Mouse (Mus musculus) CH12.LX (cell line): ENCODE data around the gene Smchd1. TPM values are rescaled to one million over a fixed set of nuclear protein-coding genes. Genes with fewer than 3 reads are reported as not detected.

Experiments used
- DNase-seq: peaks from one replicate; pipeline ENCODE4 v3.0.0-alpha.2; 2013; ENCODE audit errors: extremely low read depth
- H3K27ac ChIP-seq: 2 replicates; pipeline ENCODE4 v1.5.1; 2012; ENCODE audit warnings: low read depth, mild to moderate bottlenecking, control low read depth, moderate library complexity; ENCODE audit not compliant: insufficient read depth
- H3K27me3 ChIP-seq: replicated peaks from 2 replicates; pipeline ENCODE3; 2012; ENCODE audit warnings: inconsistent platforms
- H3K36me3 ChIP-seq, 2 experiments: replicated peaks in 1 of 2; 2 replicates each; pipeline versions ENCODE3 to v1.6.1; 2012; ENCODE audit warnings: inconsistent platforms in 1 of 2, low read length in 1 of 2, mild to moderate bottlenecking in 1 of 2, mixed read lengths in 1 of 2, moderate library complexity in 1 of 2; ENCODE audit not compliant: control insufficient read depth in 1 of 2, insufficient read depth in 1 of 2
- H3K4me1 ChIP-seq, 2 experiments: 2 replicates each; pipeline ENCODE4 v1.6.1; 2012; ENCODE audit warnings: inconsistent platforms in 1 of 2, moderate library complexity in 1 of 2; ENCODE audit not compliant: insufficient read depth in 2 of 2, control insufficient read depth in 1 of 2
- H3K4me2 ChIP-seq: 2 replicates; pipeline ENCODE4 v1.6.1; 2012; ENCODE audit warnings: low read depth, mild to moderate bottlenecking, control low read depth; ENCODE audit not compliant: poor library complexity, insufficient read depth, severe bottlenecking
- H3K4me3 ChIP-seq, 3 experiments: fragments of 150-350 bp in 1 of 3; sonication (generic) in 1 of 3; replicated peaks in 1 of 3; 2 replicates each; pipeline versions ENCODE3 to v1.5.1; 2011 to 2012; ENCODE audit warnings: low read depth in 2 of 3, low read length in 2 of 3, mild to moderate bottlenecking in 2 of 3, moderate library complexity in 2 of 3, control low read depth in 1 of 3, improper control_type of control experiment in 1 of 3, inconsistent platforms in 1 of 3, mixed read lengths in 1 of 3; ENCODE audit not compliant: poor library complexity in 1 of 3
- H3K79me2 ChIP-seq: replicated peaks from 2 replicates; pipeline ENCODE4 v1.6.1; 2012; ENCODE audit warnings: mild to moderate bottlenecking, moderate library complexity; ENCODE audit not compliant: control insufficient read depth, poor library complexity, insufficient read depth, severe bottlenecking; ENCODE audit errors: extremely low read depth
- H3K9ac ChIP-seq: 2 replicates; pipeline ENCODE4 v1.6.1; 2012; ENCODE audit warnings: low read depth, mild to moderate bottlenecking, control low read depth, moderate library complexity; ENCODE audit not compliant: insufficient read depth
- H3K9me3 ChIP-seq: replicated peaks from 2 replicates; pipeline ENCODE3; 2012; ENCODE audit warnings: low read length, inconsistent platforms, mixed read lengths
- CHD2 ChIP-seq: IDR thresholded peaks from 2 replicates; pipeline ENCODE4 v1.6.1; 2011; ENCODE audit warnings: low read length, improper control_type of control experiment
- CTCF ChIP-seq, 2 experiments: IDR thresholded peaks in 1 of 2; conservative IDR thresholded peaks in 1 of 2; 2 replicates each; pipeline ENCODE4 v1.5.1; 2011 to 2012; ENCODE audit warnings: low read depth in 2 of 2, low read length in 2 of 2, improper control_type of control experiment in 1 of 2, inconsistent platforms in 1 of 2, mild to moderate bottlenecking in 1 of 2, moderate library complexity in 1 of 2
- E2F4 ChIP-seq: IDR thresholded peaks from 2 replicates; pipeline ENCODE4 v1.6.1; 2011; ENCODE audit warnings: low read depth, low read length, improper control_type of control experiment; ENCODE audit not compliant: insufficient replicate concordance
- ELF1 ChIP-seq: IDR thresholded peaks from 2 replicates; pipeline ENCODE4 v1.6.1; 2014; ENCODE audit warnings: low read depth, mild to moderate bottlenecking, inconsistent platforms, low read length, improper control_type of control experiment
- GABPA ChIP-seq: IDR thresholded peaks from 2 replicates; pipeline ENCODE4 v1.6.1; 2012; ENCODE audit warnings: low read depth, low read length, improper control_type of control experiment, inconsistent platforms; ENCODE audit not compliant: insufficient replicate concordance
- KAT2A ChIP-seq: IDR thresholded peaks from 2 replicates; pipeline ENCODE4 v1.6.1; 2012; ENCODE audit warnings: low read length, improper control_type of control experiment, inconsistent platforms; ENCODE audit not compliant: insufficient replicate concordance
- MAFK ChIP-seq: IDR thresholded peaks from 2 replicates; pipeline ENCODE4 v1.6.1; 2011; ENCODE audit warnings: low read length, improper control_type of control experiment; ENCODE audit not compliant: insufficient replicate concordance
- MXI1 ChIP-seq: IDR thresholded peaks from 2 replicates; pipeline ENCODE4 v1.6.1; 2011; ENCODE audit warnings: mild to moderate bottlenecking, low read depth, low read length, improper control_type of control experiment
- NELFE ChIP-seq: IDR thresholded peaks from 2 replicates; pipeline ENCODE4 v1.6.1; 2011; ENCODE audit warnings: low read depth, low read length, improper control_type of control experiment
- NRF1 ChIP-seq: IDR thresholded peaks from 2 replicates; pipeline ENCODE4 v1.6.1; 2014; ENCODE audit warnings: low read depth, mild to moderate bottlenecking, inconsistent platforms, low read length, improper control_type of control experiment, moderate library complexity
- PAX5 ChIP-seq: IDR thresholded peaks from 2 replicates; pipeline ENCODE4 v1.6.1; 2012; ENCODE audit warnings: low read length, inconsistent platforms, mixed read lengths
- POLR2A ChIP-seq: IDR thresholded peaks from 2 replicates; pipeline ENCODE4 v1.6.1; 2011; ENCODE audit warnings: low read depth, mild to moderate bottlenecking, improper control_type of control experiment, low read length
- TBP ChIP-seq: conservative IDR thresholded peaks from 2 replicates; pipeline ENCODE4 v1.6.1; 2011; ENCODE audit warnings: low read depth, low read length, improper control_type of control experiment
- UBTF ChIP-seq: IDR thresholded peaks from 2 replicates; pipeline ENCODE4 v1.6.1; 2012; ENCODE audit warnings: low read depth, mild to moderate bottlenecking, inconsistent platforms, low read length, improper control_type of control experiment, moderate library complexity
- USF1 ChIP-seq: IDR thresholded peaks from 2 replicates; pipeline ENCODE4 v1.6.1; 2014; ENCODE audit warnings: low read depth, mild to moderate bottlenecking, inconsistent platforms, low read length, improper control_type of control experiment
- ZNF384 ChIP-seq: IDR thresholded peaks from 2 replicates; pipeline ENCODE4 v1.6.1; 2012; ENCODE audit warnings: low read depth, low read length, improper control_type of control experiment, inconsistent platforms
- dilution Hi-C: fragments of 300-500 bp; cut with MboI; formaldehyde crosslinking; loops from 2 replicates; pipeline ENCODE4 v1.14.3; 2020; ENCODE audit warnings: low sequenced_read_pairs; ENCODE audit not compliant: extremely low pct_unique_long_range_greater_than_20kb, extremely low pct_ligation_motif_present
- in situ Hi-C: fragments of 300-500 bp; cut with MboI; formaldehyde crosslinking; loops from 3 replicates; pipeline ENCODE4 v1.14.3; 2019; ENCODE audit warnings: low sequenced_read_pairs, low pct_ligation_motif_present, low pct_unique_long_range_greater_than_20kb, mixed read lengths
- polyA plus RNA-seq: library from polyadenylated mRNA; unstranded; fragments of >175 nt; gene quantifications from 2 replicates; pipeline ENCODE4 v1.2.1, GENCODE M21; 2012; ENCODE audit warnings: low read depth; ENCODE audit not compliant: insufficient read length
- total RNA-seq, 2 experiments: library from RNA; depleted of rRNA; stranded (reverse); fragments of 300-350 nt in 1 of 2; fragments of >200 nt in 1 of 2; gene quantifications; 2 replicates each; pipeline ENCODE4 v1.2.3; 2012 to 2014

Gene Smchd1
- total and polyA plus RNA-seq, 3 experiments: 44.4 to 73.9 (median 59.4) TPM

DNA sequence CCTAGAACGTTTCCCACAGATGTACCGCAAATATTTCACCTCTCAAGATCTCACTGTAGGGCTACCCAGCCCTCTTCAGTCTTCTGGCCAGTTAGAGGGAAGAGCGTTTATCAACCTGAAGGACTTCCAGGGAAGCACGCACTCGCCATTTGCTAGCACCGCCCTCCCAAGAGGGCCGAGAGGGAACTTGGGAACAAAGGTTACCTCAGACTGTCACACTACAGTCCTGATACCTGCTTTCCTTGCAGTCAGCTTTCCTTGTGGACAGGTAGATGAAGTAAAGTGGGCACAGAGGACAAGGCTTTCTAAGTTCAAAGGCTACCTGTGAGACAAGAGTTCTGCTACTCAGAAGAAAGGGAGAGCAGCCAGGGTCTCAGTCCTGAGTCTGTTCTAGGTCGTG, 31.7 kb upstream of the Smchd1 start:
- Histone ChIP-seq H3K9ac (no peak overlapping the region), H3K9me3 (no peaks in the 10 kb centered on the region), H3K4me3 (no peak overlapping the region), H3K36me3 (peaks cover 57 to 85% of the 10 kb centered on the region in 2 experiments), H3K4me1 (peaks cover 0 to 2% of the 10 kb centered on the region in 2 experiments; a peak in 1 of 4 replicates), H3K4me2 (no peak overlapping the region)
- TF ChIP-seq CTCF (conservative IDR thresholded peaks at IDR 0.05 in 1 of 2, IDR thresholded peaks at IDR 0.05 in 1 of 2; ENCODE audit: low read depth in 2 of 2, low read length in 2 of 2) (no peak), TBP (no peak)
- TF ChIP-seq, all 38 proteins: peak for 0
- DNase-seq: no peak
- no peak overlapping the region for H3K27ac ChIP-seq
- in situ Hi-C loops: no loop called here
- no peaks in the 10 kb centered on the region for H3K79me2 ChIP-seq
- no peaks in the 10 kb centered on the region for H3K27me3 ChIP-seq
- dilution Hi-C loops: no loop called here

- DNase-seq: peak; percentile 53
- no peak overlapping the region; the same call in 1 of the 2 replicates for H3K9ac ChIP-seq
- peaks cover 34 to 53% of the 10 kb centered on the region in 2 experiments for H3K36me3 ChIP-seq
- no peaks in the 10 kb centered on the region for H3K27me3 ChIP-seq
- peak overlapping the region; percentile 78; the same call in 1 of the 2 replicates for H3K4me2 ChIP-seq
- in situ Hi-C loops (no loop called here), dilution Hi-C loops (no loop called here)
- no peaks in the 10 kb centered on the region for H3K79me2 ChIP-seq
- peak overlapping the region; percentile 40; the same call in 1 of the 2 replicates for H3K27ac ChIP-seq
- no peak overlapping the region for H3K4me3 ChIP-seq
- H3K9me3 ChIP-seq: no peaks in the 10 kb centered on the region
- TF ChIP-seq MXI1 (no peak), KAT2A (no peak), NRF1 (no peak), E2F4 (no peak), ZNF384 (no peak), USF1 (no peak), GABPA (no peak), UBTF (no peak), ELF1 (no peak), NELFE (no peak), CTCF (conservative IDR thresholded peaks at IDR 0.05 in 1 of 2, IDR thresholded peaks at IDR 0.05 in 1 of 2; ENCODE audit: low read depth in 2 of 2, low read length in 2 of 2) (no peak), MAFK (no peak), CHD2 (no peak), POLR2A (no peak), PAX5 (no peak)
- peaks cover 5 to 13% of the 10 kb centered on the region in 2 experiments for H3K4me1 ChIP-seq
Measured at GRCm38 (mm10) chr17:71495784-71496183, 20.6 kb upstream of the Smchd1 start.
